Mouse (Mus musculus) erythroblast, embryonic 14.5 days (primary cell): ENCODE measurements around the gene Bod1l.

Experiments
- GATA1 ChIP-seq: IDR thresholded peaks from 2 replicates; pipeline ENCODE4 v1.6.1; 2012; ENCODE audit warnings: low read length, inconsistent platforms, mixed read lengths
- TAL1 ChIP-seq: IDR thresholded peaks from 3 replicates; pipeline ENCODE4 v1.6.1; 2012; ENCODE audit warnings: low read length, inconsistent platforms, mixed read lengths

GRCm38 (mm10) chr5:41855781-41856180 is 11.7 kb upstream of the Bod1l start:
- TF ChIP-seq GATA1 (no peak), TAL1 (no peak)
